Mouse (Mus musculus) lung, postnatal 0 days (tissue): ENCODE measurements around the gene Gtpbp10.

Experiments used
- CTCF ChIP-seq: IDR thresholded peaks from 2 replicates; pipeline ENCODE4 v1.5.1; 2016; ENCODE audit warnings: antibody characterized with exemption, mild to moderate bottlenecking
- EP300 ChIP-seq: IDR thresholded peaks from 2 replicates; pipeline ENCODE4 v1.6.1; 2016; ENCODE audit warnings: antibody characterized with exemption, mild to moderate bottlenecking, control low read depth

DNA sequence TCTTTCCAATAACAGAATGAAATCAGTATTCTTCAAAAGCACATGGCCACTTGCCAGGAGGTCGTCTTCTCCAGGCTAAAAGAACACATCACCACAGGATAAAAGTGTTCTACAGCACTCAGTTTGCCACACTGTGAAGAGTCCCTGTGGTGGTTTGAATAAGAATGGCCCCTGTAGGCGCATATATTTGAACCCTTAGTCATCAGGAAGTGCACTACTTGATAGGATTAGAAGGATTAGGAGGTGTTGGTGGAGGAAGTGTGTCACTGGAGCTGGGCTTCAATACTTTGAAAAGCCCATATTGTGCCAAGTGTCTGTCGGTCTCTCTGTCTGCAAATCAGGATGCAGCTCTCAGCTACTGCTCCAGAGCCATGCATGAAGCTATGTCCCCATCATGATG lies 19.0 kb downstream of the Gtpbp10 start:
- TF ChIP-seq CTCF: no peak
- no peak for TF ChIP-seq EP300
